Mouse (Mus musculus) yolk sac, embryonic 10.5 days (tissue): ENCODE measurements around the gene Lcn3.
"Not testable (repeated sequence)": the region's sequence is repeated elsewhere in the genome, so short reads cannot be mapped to it uniquely, and the experiment has no call there.

ENCODE experiments used
- DNase-seq: peaks from one replicate; pipeline ENCODE4 v3.0.0-alpha.2; 2017; ENCODE audit warnings: low spot score

Lcn3 gene

GRCm38 (mm10) chr2:25765269-25765668 is at the start of gene Lcn3:
Lcn3 (plus strand) TSS chr2:25765569.
- no peak for DNase-seq

- no peak for DNase-seq
These were observed 48.1 kb upstream of the Lcn3 start for GRCm38 (mm10) chr2:25717222-25717621.

GRCm38 (mm10) chr2:25733199-25733930 is 32.0 kb upstream of the Lcn3 start:
- no peak for DNase-seq

GRCm38 (mm10) chr2:25736709-25737108 is 28.7 kb upstream of the Lcn3 start, which contains the start of gene Obp2b:
Obp2b (plus strand) TSS chr2:25737009.
- DNase-seq: not testable (repeated sequence)

- no peak for DNase-seq
These were observed 23.7 kb upstream of the Lcn3 start for GRCm38 (mm10) chr2:25741671-25742070.

- DNase-seq: no peak
These were observed 11.2 kb upstream of the Lcn3 start for GRCm38 (mm10) chr2:25754201-25754600.

GRCm38 (mm10) chr2:25758064-25758625 is 7.2 kb upstream of the Lcn3 start:
- no peak for DNase-seq

GRCm38 (mm10) chr2:25767764-25768163 is 2.4 kb downstream of the Lcn3 start:
- no peak for DNase-seq

- no peak for DNase-seq
These were observed 8.1 kb downstream of the Lcn3 start for GRCm38 (mm10) chr2:25773507-25773906.

GRCm38 (mm10) chr2:25774640-25775039 is 9.3 kb downstream of the Lcn3 start:
- DNase-seq: no peak

- DNase-seq: no peak
These were observed 10.6 kb downstream of the Lcn3 start for GRCm38 (mm10) chr2:25775991-25776390.

GRCm38 (mm10) chr2:25776717-25777116 is 11.3 kb downstream of the Lcn3 start, which contains the start of gene Lcn11:
Lcn11 (plus strand) TSS chr2:25777017.
- no peak for DNase-seq

- DNase-seq: no peak
These were observed 13.7 kb downstream of the Lcn3 start for GRCm38 (mm10) chr2:25779076-25779475.

- DNase-seq: no peak
These were observed 15.6 kb downstream of the Lcn3 start for GRCm38 (mm10) chr2:25780921-25781320.

GRCm38 (mm10) chr2:25781957-25782356 is 16.6 kb downstream of the Lcn3 start, which contains the start of gene Gm13539:
Gm13539 (plus strand) TSS chr2:25782257.
- DNase-seq: no peak

GRCm38 (mm10) chr2:25785573-25786322 is 20.4 kb downstream of the Lcn3 start:
- no peak for DNase-seq

GRCm38 (mm10) chr2:25789092-25789491 is 23.7 kb downstream of the Lcn3 start:
- no peak for DNase-seq

- DNase-seq: no peak
These were observed 32.3 kb downstream of the Lcn3 start for GRCm38 (mm10) chr2:25797635-25798034.

- DNase-seq: no peak
These were observed 32.7 kb downstream of the Lcn3 start for GRCm38 (mm10) chr2:25798065-25798464.

- no peak for DNase-seq
These were observed 46.3 kb downstream of the Lcn3 start for GRCm38 (mm10) chr2:25811711-25812110.

GRCm38 (mm10) chr2:25813364-25813763 is 48.0 kb downstream of the Lcn3 start:
- no peak for DNase-seq

- not testable (repeated sequence) for DNase-seq
These were observed 50.4 kb downstream of the Lcn3 start, which contains the start of gene Glt6d1 for GRCm38 (mm10) chr2:25815748-25816147. Glt6d1 (minus strand) TSS chr2:25815848.
